Mouse (Mus musculus): ENCODE results near the gene Smpdl3b. TPM values are rescaled to one million over a fixed set of nuclear protein-coding genes. Genes with fewer than 3 reads are reported as not detected.

Smpdl3b gene
- total and polyA plus RNA-seq, 3 experiments = 2.9 to 24.0 (median 3.6) TPM

GRCm38 (mm10) chr4:132760296-132760695 lies 3.2 kb upstream of the Smpdl3b start:
- H3K4me1 ChIP-seq (ENCODE audit: control insufficient read depth in 1 of 2, insufficient read depth in 2 of 2) = peaks cover 7 to 32% of the 10 kb centered on the region in 2 experiments
- in situ Hi-C loops (cut with MboI; ENCODE audit: low pct_ligation_motif_present, low pct_unique_long_range_greater_than_20kb, low sequenced_read_pairs) = no loop called here
- no peaks in the 10 kb centered on the region for H3K9me3 ChIP-seq (replicated peaks; ENCODE audit: low read length)
- H3K4me3 ChIP-seq (replicated peaks in 1 of 3; ENCODE audit: low read depth in 2 of 3, low read length in 2 of 3, poor library complexity in 1 of 3) = peak overlapping the region in 1 of 3 experiments; percentile 19
- H3K27me3 ChIP-seq (replicated peaks) = peaks cover 17% of the 10 kb centered on the region
- no peaks in the 10 kb centered on the region for H3K79me2 ChIP-seq (replicated peaks; ENCODE audit: control insufficient read depth, extremely low read depth, insufficient read depth, poor library complexity, severe bottlenecking)
- no peak overlapping the region for H3K27ac ChIP-seq (ENCODE audit: insufficient read depth, low read depth)
- TF ChIP-seq IRF4 (IDR thresholded peaks at IDR 0.05; ENCODE audit: low read depth, low read length) (peak; percentile 86), CHD2 (IDR thresholded peaks at IDR 0.05; ENCODE audit: low read length) (peak; percentile 59), TCF12 (IDR thresholded peaks at IDR 0.05; ENCODE audit: low read depth, low read length) (no peak), EP300 (IDR thresholded peaks at IDR 0.05; ENCODE audit: low read length) (peak; percentile 84), CHD1 (IDR thresholded peaks at IDR 0.05; ENCODE audit: low read depth, low read length) (no peak), MEF2A (IDR thresholded peaks at IDR 0.05; ENCODE audit: borderline replicate concordance, low read depth, low read length) (no peak)
- no peak for DNase-seq (ENCODE audit: extremely low read depth)
- no peaks in the 10 kb centered on the region for H3K36me3 ChIP-seq (replicated peaks in 1 of 2; ENCODE audit: control insufficient read depth in 1 of 2, insufficient read depth in 1 of 2, low read length in 1 of 2)
- no peak overlapping the region for H3K9ac ChIP-seq (ENCODE audit: insufficient read depth, low read depth)
- H3K4me2 ChIP-seq (ENCODE audit: insufficient read depth, low read depth, poor library complexity, severe bottlenecking) = peak overlapping the region; percentile 4; the same call in 1 of the 2 replicates
- dilution Hi-C loops (cut with MboI; ENCODE audit: extremely low pct_ligation_motif_present, extremely low pct_unique_long_range_greater_than_20kb, low sequenced_read_pairs) = no loop called here

- H3K36me3 ChIP-seq (replicated peaks in 1 of 2; ENCODE audit: control insufficient read depth in 1 of 2, insufficient read depth in 1 of 2, low read length in 1 of 2) = peaks cover 0 to 2% of the 10 kb centered on the region in 2 experiments
- dilution Hi-C loops (cut with MboI; ENCODE audit: extremely low pct_ligation_motif_present, extremely low pct_unique_long_range_greater_than_20kb, low sequenced_read_pairs) = no loop called here
- TF ChIP-seq USF2 (conservative IDR thresholded peaks at IDR 0.05; ENCODE audit: low read depth, low read length) (no peak), KAT2A (IDR thresholded peaks at IDR 0.05; ENCODE audit: insufficient replicate concordance, low read length) (no peak), POLR2AphosphoS2 (IDR thresholded peaks at IDR 0.05; ENCODE audit: low read depth, low read length) (no peak), HCFC1 (IDR thresholded peaks at IDR 0.05; ENCODE audit: low read depth, low read length) (no peak), MAFK (IDR thresholded peaks at IDR 0.05; ENCODE audit: insufficient replicate concordance, low read length) (no peak), NELFE (IDR thresholded peaks at IDR 0.05; ENCODE audit: low read depth, low read length) (no peak), POLR2A (IDR thresholded peaks at IDR 0.05; ENCODE audit: low read depth, low read length) (no peak), ETS1 (conservative IDR thresholded peaks at IDR 0.05; ENCODE audit: low read depth, low read length) (no peak), JUND (conservative IDR thresholded peaks at IDR 0.05; ENCODE audit: low read depth, low read length) (no peak), MXI1 (IDR thresholded peaks at IDR 0.05; ENCODE audit: low read depth, low read length) (no peak), TBP (conservative IDR thresholded peaks at IDR 0.05; ENCODE audit: low read depth, low read length) (no peak), ZNF384 (IDR thresholded peaks at IDR 0.05; ENCODE audit: low read depth, low read length) (no peak), USF1 (IDR thresholded peaks at IDR 0.05; ENCODE audit: low read depth, low read length) (no peak), MYC (IDR thresholded peaks at IDR 0.05; ENCODE audit: low read depth, low read length) (no peak)
- H3K4me1 ChIP-seq (ENCODE audit: control insufficient read depth in 1 of 2, insufficient read depth in 2 of 2) = peaks cover 7 to 36% of the 10 kb centered on the region in 2 experiments
- H3K27me3 ChIP-seq (replicated peaks) = peaks cover 17% of the 10 kb centered on the region
- peak overlapping the region; percentile 48; the same call in 1 of the 2 replicates for H3K4me2 ChIP-seq (ENCODE audit: insufficient read depth, low read depth, poor library complexity, severe bottlenecking)
- H3K4me3 ChIP-seq (replicated peaks in 1 of 3; ENCODE audit: low read depth in 2 of 3, low read length in 2 of 3, poor library complexity in 1 of 3) = peak overlapping the region in 2 of 3 experiments; percentile 66 to 77
- 0 out of 2 replicates have a peak overlapping the region, but pooled peaks have one; percentile 67 for H3K9ac ChIP-seq (ENCODE audit: insufficient read depth, low read depth)
- in situ Hi-C loops (cut with MboI; ENCODE audit: low pct_ligation_motif_present, low pct_unique_long_range_greater_than_20kb, low sequenced_read_pairs) = no loop called here
- H3K27ac ChIP-seq (ENCODE audit: insufficient read depth, low read depth) = no peak overlapping the region
- no peaks in the 10 kb centered on the region for H3K79me2 ChIP-seq (replicated peaks; ENCODE audit: control insufficient read depth, extremely low read depth, insufficient read depth, poor library complexity, severe bottlenecking)
- DNase-seq (ENCODE audit: extremely low read depth) = no peak
- H3K9me3 ChIP-seq (replicated peaks; ENCODE audit: low read length) = no peaks in the 10 kb centered on the region
Measured at GRCm38 (mm10) chr4:132757633-132758351, 740 bp upstream of the Smpdl3b start.

Measured in CH12.LX (cell line).